Mouse (Mus musculus): ENCODE measurements around the gene Tmem41a.

DNA sequence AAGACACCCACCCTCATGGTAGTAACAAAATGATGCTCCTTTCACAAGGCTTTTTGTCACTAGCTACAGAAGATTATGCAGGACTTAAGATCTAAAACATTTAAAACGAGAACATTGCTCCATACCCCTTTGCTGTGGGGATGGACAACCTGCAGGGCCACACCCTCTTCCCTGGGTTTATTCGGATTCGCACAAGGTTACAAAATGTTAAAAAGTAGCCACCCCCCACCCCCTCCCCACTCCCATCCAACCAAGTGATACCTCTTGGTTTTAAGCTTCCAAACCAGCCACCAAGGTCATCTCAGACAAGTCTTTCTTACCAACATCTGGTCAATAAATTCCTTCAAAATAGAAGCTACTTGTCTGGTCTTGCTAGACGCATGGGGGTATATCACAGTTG, 36.2 kb upstream of the Tmem41a start:
- no peak for TF ChIP-seq EP300 (IDR thresholded peaks at IDR 0.05; ENCODE audit: low read depth)
- no peak for TF ChIP-seq CTCF (IDR thresholded peaks at IDR 0.05; ENCODE audit: low read depth)
